Mouse (Mus musculus): ENCODE measurements around the gene Dcaf5.

GRCm38 (mm10) chr12:80383478-80383877, 52.9 kb downstream of the Dcaf5 start:
- TF ChIP-seq POLR2A (IDR thresholded peaks at IDR 0.05; ENCODE audit: borderline replicate concordance, extremely low read depth, low read depth, low read length) (no peak), CTCF (IDR thresholded peaks at IDR 0.05; ENCODE audit: insufficient read depth, low read length) (no peak)
